Mouse (Mus musculus): ENCODE measurements around the gene Hba-a1.

DNA sequence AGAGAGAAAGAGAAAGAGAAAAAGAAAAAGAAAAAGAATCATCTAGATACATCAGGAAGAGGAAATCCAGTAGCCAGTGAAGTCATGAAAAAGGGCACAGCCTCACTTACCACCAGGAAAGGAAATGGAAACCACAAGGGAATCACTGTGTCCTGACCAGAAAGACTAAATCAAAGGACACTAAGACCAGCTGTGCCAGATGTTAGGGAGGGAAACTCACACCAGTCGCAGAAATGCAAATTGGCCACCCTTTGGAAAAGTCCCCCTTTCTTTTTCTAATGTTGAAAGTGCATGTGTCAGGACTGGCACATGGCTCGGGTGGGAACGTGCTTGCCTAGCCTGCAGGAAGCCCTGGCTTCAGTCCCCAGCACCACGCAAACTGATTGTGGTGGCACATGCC lies 12.1 kb upstream of the Hba-a1 start:
- TF ChIP-seq CTCF (IDR thresholded peaks at IDR 0.05; ENCODE audit: borderline replicate concordance, insufficient read depth, low read length) (no peak), POLR2A (IDR thresholded peaks at IDR 0.05; ENCODE audit: low read depth, low read length) (no peak)
